Mouse (Mus musculus): ENCODE results near the gene Serpina1c.
"Not testable (repeated sequence)": the region's sequence is repeated elsewhere in the genome, so short reads cannot be mapped to it uniquely, and the experiment has no call there.

Serpina1c gene

GRCm38 (mm10) chr12:103904837-103905340 is at the start of gene Serpina1c:
Gene Serpina1c (minus strand): TSS chr12:103904887.
- DNase-seq (ENCODE audit: extremely low spot score) = not testable (repeated sequence)

GRCm38 (mm10) chr12:103952972-103953371 is 48.3 kb upstream of the Serpina1c start:
- DNase-seq (ENCODE audit: extremely low spot score) = not testable (repeated sequence)

GRCm38 (mm10) chr12:103946243-103946642 is 41.6 kb upstream of the Serpina1c start:
- no peak for DNase-seq (ENCODE audit: extremely low spot score)

GRCm38 (mm10) chr12:103909181-103909580 is 4.5 kb upstream of the Serpina1c start:
- not testable (repeated sequence) for DNase-seq (ENCODE audit: extremely low spot score)

GRCm38 (mm10) chr12:103907746-103908145 is 3.1 kb upstream of the Serpina1c start:
- DNase-seq (ENCODE audit: extremely low spot score) = not testable (repeated sequence)

GRCm38 (mm10) chr12:103901929-103902328 is 2.8 kb downstream of the Serpina1c start:
- not testable (repeated sequence) for DNase-seq (ENCODE audit: extremely low spot score)

- not testable (repeated sequence) for DNase-seq (ENCODE audit: extremely low spot score)
Measured at GRCm38 (mm10) chr12:103866873-103867272, 37.8 kb downstream of the Serpina1c start.

GRCm38 (mm10) chr12:103863101-103863974 is 41.3 kb downstream of the Serpina1c start, which contains the start of gene Serpina1a:
Gene Serpina1a (minus strand): TSS chr12:103863562.
- DNase-seq (ENCODE audit: extremely low spot score) = not testable (repeated sequence)

- DNase-seq (ENCODE audit: extremely low spot score) = no peak
Measured at GRCm38 (mm10) chr12:103860976-103861375, 43.7 kb downstream of the Serpina1c start.

GRCm38 (mm10) chr12:103860571-103860970 is 44.1 kb downstream of the Serpina1c start:
- DNase-seq (ENCODE audit: extremely low spot score) = not testable (repeated sequence)

- not testable (repeated sequence) for DNase-seq (ENCODE audit: extremely low spot score)
Measured at GRCm38 (mm10) chr12:103859584-103859983, 45.1 kb downstream of the Serpina1c start.

- DNase-seq (ENCODE audit: extremely low spot score) = not testable (repeated sequence)
Measured at GRCm38 (mm10) chr12:103853032-103853431, 51.7 kb downstream of the Serpina1c start.
